Mouse (Mus musculus): ENCODE results near the gene Prkra. TPM values are rescaled to one million over a fixed set of nuclear protein-coding genes. Genes with fewer than 3 reads are reported as not detected.

The Prkra gene
- total and polyA plus RNA-seq, 2 experiments from 2014 or later: 97.5 to 113 TPM

DNA sequence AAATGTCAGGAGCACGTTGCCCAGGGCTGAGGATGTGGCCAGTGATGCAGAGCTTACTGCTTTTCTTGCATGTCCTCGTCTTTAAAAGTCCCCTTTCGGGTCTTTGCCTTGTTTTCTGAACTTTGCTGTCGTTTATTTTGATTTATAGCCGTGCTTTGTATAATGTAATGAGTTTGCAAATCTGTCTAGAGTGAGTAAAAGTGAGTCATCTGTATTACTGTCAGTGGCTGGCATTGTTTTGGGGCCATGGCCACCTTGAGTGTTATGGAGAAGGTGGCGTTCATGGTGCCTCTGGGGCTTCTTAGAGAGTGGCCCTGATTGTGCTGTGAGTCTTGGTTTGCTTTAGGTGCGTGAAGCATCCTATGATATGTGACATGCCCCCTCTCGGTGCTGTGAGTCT is 34.5 kb upstream of the Prkra start:
- Histone ChIP-seq H3K9ac (no peak overlapping the region), H3K4me1 (ENCODE audit: insufficient read depth) (no peaks in the 10 kb centered on the region), H3K27me3 (ENCODE audit: insufficient read depth, low read length) (no peaks in the 10 kb centered on the region), H3K36me3 (ENCODE audit: insufficient read depth) (peaks cover 54% of the 10 kb centered on the region), H3K9me3 (ENCODE audit: low read length) (no peaks in the 10 kb centered on the region), H3K4me3 (ENCODE audit: low read depth, low read length) (no peak overlapping the region), H3K27ac (ENCODE audit: low read depth, low read length) (no peak overlapping the region), H3K4me2 (ENCODE audit: low read depth) (no peak overlapping the region)
- 93% methylated on average over 8 of the region's 8 CpGs for WGBS
- DNase-seq (no peak), ATAC-seq (no peak)
- no peak for TF ChIP-seq CTCF (IDR thresholded peaks at IDR 0.05; ENCODE audit: low read depth)

DNA sequence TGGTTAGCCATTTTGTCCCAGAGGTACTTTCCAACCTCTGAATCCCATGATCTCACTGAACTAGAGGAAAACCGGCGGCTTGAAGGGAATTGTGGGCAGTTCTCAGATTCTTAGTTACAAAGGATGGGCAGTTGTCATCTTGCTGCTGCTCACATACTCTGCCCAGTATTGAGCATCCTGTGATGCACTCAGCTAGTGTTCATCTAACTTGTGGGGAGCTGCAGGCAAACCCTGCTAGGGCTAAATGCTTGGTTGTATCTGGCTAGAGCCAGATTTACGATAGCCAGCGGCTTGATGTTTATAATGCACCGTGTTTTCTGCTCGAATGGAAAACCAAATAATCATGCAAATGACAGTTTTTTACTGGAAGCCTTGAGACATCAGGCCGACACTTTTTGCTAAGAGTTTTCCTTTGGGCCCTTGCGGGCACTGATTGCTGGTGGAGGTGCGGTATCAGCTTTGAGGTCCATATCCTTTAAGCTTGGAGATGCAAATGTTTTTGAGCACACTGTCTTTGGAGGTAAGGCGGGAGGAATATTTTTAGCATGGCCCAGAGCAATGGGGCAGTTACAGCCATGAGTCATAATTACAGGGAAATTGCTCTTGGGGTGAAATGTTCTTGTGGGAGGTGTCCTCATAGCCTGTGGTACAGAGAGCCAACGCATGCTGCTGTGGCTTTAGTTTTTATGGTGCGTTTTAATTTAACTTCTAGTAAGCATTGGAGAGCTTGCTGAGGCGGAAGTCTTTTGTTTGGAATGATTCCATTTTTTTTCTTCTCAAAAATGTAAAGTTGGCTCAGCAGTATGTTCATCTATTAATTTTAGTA is 28.8 kb upstream of the Prkra start:
- Histone ChIP-seq H3K4me1 (ENCODE audit: insufficient read depth) (peaks cover 18% of the 10 kb centered on the region), H3K9ac (peak overlapping the region; percentile 83), H3K27me3 (ENCODE audit: insufficient read depth, low read length) (no peaks in the 10 kb centered on the region), H3K4me2 (ENCODE audit: low read depth) (peak overlapping the region; percentile 65), H3K27ac (ENCODE audit: low read depth, low read length) (no peak overlapping the region), H3K4me3 (ENCODE audit: low read depth, low read length) (peak overlapping the region; percentile 85), H3K9me3 (ENCODE audit: low read length) (no peaks in the 10 kb centered on the region), H3K36me3 (ENCODE audit: insufficient read depth) (peaks cover 9% of the 10 kb centered on the region; the same call in 1 of the 2 replicates)
- DNase-seq: no peak
- no peak for TF ChIP-seq CTCF (IDR thresholded peaks at IDR 0.05; ENCODE audit: low read depth)
- ATAC-seq: no peak
- WGBS: 44% methylated on average over 13 of the region's 13 CpGs

DNA sequence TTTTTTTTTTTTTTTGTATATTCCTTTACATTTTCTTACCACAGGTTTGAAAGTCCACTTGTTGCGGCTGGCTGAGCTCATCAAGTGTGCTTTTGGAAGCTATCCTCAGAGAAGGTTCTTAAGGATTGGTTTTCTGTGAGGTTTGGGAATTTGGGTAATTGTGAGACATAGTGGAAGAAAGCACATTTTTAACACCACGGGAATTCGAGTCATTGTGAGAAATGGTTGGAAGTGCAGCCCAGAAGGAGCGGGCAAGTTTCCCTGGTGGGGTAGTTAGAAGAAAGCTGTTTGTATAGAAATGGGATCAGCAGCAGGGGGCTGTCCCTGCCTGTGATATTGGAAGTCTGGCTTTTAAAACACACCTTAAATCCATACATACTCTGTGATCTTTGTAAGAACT is 28.1 kb upstream of the Prkra start:
- Histone ChIP-seq H3K4me2 (ENCODE audit: low read depth) (peak overlapping the region; percentile 65), H3K27ac (ENCODE audit: low read depth, low read length) (no peak overlapping the region), H3K4me3 (ENCODE audit: low read depth, low read length) (peak overlapping the region; percentile 85), H3K27me3 (ENCODE audit: insufficient read depth, low read length) (no peaks in the 10 kb centered on the region), H3K9me3 (ENCODE audit: low read length) (no peaks in the 10 kb centered on the region), H3K9ac (peak overlapping the region; percentile 83), H3K4me1 (ENCODE audit: insufficient read depth) (peaks cover 19% of the 10 kb centered on the region), H3K36me3 (ENCODE audit: insufficient read depth) (peaks cover 6% of the 10 kb centered on the region; the same call in 1 of the 2 replicates)
- peak; percentile 18 for DNase-seq
- WGBS: 8% methylated on average over 4 of the region's 4 CpGs
- TF ChIP-seq CTCF (IDR thresholded peaks at IDR 0.05; ENCODE audit: low read depth): no peak
- ATAC-seq: no peak

DNA sequence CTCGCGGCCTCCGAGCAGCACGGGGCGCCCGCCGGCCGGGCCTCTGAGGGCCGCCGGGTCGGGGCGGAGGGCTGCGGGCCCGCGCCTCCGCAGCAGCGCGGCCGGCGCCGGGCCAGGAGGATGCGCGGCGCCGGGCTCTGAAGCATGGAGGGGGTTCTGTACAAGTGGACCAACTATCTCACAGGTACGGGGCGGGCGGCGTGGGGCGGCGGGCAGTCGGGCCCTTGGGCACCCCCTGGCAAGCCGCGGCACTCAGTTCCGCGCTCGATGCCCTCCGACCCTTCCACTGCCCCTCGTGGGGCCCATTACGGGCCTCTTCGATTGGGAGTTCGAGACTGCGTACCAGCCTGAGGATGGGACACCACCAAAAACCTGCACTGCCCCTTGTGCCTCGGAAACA is 27.6 kb upstream of the Prkra start:
- peak overlapping the region; percentile 65 for H3K4me2 ChIP-seq (ENCODE audit: low read depth)
- ATAC-seq: peak; percentile 45
- peak overlapping the region; percentile 85 for H3K4me3 ChIP-seq (ENCODE audit: low read depth, low read length)
- peak overlapping the region; percentile 83 for H3K9ac ChIP-seq
- DNase-seq: peak; percentile 22
- H3K27me3 ChIP-seq (ENCODE audit: insufficient read depth, low read length): no peaks in the 10 kb centered on the region
- WGBS: 2% methylated on average over 34 of the region's 44 CpGs
- H3K4me1 ChIP-seq (ENCODE audit: insufficient read depth): peaks cover 19% of the 10 kb centered on the region
- peak overlapping the region; percentile 81 for H3K27ac ChIP-seq (ENCODE audit: low read depth, low read length)
- H3K36me3 ChIP-seq (ENCODE audit: insufficient read depth): peaks cover 5% of the 10 kb centered on the region; the same call in 1 of the 2 replicates
- no peaks in the 10 kb centered on the region for H3K9me3 ChIP-seq (ENCODE audit: low read length)
- TF ChIP-seq CTCF (IDR thresholded peaks at IDR 0.05; ENCODE audit: low read depth): no peak

DNA sequence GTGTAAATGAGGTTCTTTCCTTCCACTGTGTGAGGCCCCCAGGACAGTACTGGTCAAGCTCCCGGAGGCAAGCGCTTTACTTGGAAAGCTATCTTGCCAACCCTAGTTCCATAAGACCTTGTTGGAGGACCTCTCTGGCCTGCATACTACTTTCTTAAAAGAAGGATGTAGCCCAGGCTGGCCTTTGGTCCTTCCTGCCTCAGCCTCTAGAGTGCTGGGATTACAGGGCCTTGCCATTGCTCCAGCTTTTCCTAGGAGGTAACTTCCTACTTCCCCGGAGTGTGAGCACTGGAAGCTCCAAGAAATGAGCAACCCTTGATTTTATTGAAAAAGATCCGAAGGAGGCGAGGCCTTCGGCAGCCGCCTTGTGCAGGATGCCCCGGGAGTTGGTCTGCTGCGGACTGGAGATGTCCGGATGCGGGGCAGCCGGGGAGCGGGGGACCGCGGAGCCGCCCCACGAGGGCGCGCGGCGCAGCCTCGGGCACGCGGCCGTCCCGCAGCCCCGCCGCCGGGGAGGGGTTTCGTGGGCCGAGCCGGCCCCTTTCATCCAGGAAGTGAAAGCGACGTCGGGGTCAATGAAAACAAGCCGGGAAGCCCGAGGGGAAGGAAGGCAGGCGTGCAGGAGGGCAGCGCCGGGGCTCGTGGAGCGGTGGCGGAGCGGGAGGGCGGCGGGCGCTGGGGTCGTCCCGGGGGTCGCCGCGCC is 27.1 kb upstream of the Prkra start, which contains the start of gene Plekha3:
TSS of gene Plekha3 (plus strand) at position 557 of the 703 bp plus-strand sequence.
- H3K4me1 ChIP-seq (ENCODE audit: insufficient read depth): peaks cover 19% of the 10 kb centered on the region
- DNase-seq (peak; percentile 82), ATAC-seq (peak; percentile 78)
- H3K4me3 ChIP-seq (ENCODE audit: low read depth, low read length): peak within 1 kb of the TSS; percentile 85
- H3K27ac ChIP-seq (ENCODE audit: low read depth, low read length): peak within 1 kb of the TSS; percentile 81
- H3K4me2 ChIP-seq (ENCODE audit: low read depth): peak within 1 kb of the TSS; percentile 65
- peak within 1 kb of the TSS; percentile 83 for H3K9ac ChIP-seq
- H3K9me3 ChIP-seq (ENCODE audit: low read length): no peaks in the 10 kb centered on the region
- H3K27me3 ChIP-seq (ENCODE audit: insufficient read depth, low read length): no peaks in the 10 kb centered on the region
- 5% methylated on average over 50 of the region's 52 CpGs for WGBS
- H3K36me3 ChIP-seq (ENCODE audit: insufficient read depth): 0 out of 2 replicates have a peak, but pooled peaks cover 3% of the 10 kb centered on the region
- no peak for TF ChIP-seq CTCF (IDR thresholded peaks at IDR 0.05; ENCODE audit: low read depth)

DNA sequence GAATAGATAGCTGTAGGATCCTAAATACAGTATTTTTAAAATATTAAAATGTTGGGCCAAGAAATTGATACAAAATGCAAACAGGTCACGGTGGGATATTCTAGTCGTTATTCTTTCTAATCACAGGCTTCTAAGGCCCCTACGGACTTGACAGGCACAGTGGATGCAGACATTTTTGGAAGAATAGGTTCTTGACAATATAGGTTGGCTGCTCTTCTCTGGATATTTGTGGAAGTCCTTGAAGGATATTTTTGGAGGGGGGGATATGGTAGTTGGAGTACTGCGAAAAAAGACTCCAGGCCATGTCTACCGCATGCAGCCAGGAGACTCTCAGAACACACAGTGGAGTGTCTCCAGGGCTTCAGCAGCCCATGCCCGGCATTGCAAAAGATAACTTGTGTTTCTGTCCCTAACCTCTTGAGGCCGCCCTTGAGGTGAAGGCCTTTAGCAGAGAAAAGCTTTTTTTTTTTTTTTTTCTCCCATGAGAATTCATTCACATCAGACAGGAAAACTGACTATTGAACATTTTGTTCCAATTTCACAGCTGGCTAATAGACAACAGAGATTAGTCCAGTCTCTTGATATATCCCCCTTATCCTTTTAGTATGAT is 25.8 kb upstream of the Prkra start:
- Histone ChIP-seq H3K27me3 (ENCODE audit: insufficient read depth, low read length) (no peaks in the 10 kb centered on the region), H3K4me1 (ENCODE audit: insufficient read depth) (peaks cover 19% of the 10 kb centered on the region), H3K27ac (ENCODE audit: low read depth, low read length) (peak overlapping the region; percentile 51), H3K36me3 (ENCODE audit: insufficient read depth) (0 out of 2 replicates have a peak, but pooled peaks cover 3% of the 10 kb centered on the region), H3K9ac (peak overlapping the region; percentile 56; the same call in 1 of the 2 replicates), H3K4me3 (ENCODE audit: low read depth, low read length) (peak overlapping the region; percentile 43), H3K9me3 (ENCODE audit: low read length) (no peaks in the 10 kb centered on the region), H3K4me2 (ENCODE audit: low read depth) (peak overlapping the region; percentile 63)
- DNase-seq: no peak
- ATAC-seq: no peak
- peak; percentile 22 for TF ChIP-seq CTCF (IDR thresholded peaks at IDR 0.05; ENCODE audit: low read depth)
- 37% methylated on average over 7 of the region's 7 CpGs for WGBS

All from forebrain, postnatal 0 days (tissue).